In the genomic region with DNA sequence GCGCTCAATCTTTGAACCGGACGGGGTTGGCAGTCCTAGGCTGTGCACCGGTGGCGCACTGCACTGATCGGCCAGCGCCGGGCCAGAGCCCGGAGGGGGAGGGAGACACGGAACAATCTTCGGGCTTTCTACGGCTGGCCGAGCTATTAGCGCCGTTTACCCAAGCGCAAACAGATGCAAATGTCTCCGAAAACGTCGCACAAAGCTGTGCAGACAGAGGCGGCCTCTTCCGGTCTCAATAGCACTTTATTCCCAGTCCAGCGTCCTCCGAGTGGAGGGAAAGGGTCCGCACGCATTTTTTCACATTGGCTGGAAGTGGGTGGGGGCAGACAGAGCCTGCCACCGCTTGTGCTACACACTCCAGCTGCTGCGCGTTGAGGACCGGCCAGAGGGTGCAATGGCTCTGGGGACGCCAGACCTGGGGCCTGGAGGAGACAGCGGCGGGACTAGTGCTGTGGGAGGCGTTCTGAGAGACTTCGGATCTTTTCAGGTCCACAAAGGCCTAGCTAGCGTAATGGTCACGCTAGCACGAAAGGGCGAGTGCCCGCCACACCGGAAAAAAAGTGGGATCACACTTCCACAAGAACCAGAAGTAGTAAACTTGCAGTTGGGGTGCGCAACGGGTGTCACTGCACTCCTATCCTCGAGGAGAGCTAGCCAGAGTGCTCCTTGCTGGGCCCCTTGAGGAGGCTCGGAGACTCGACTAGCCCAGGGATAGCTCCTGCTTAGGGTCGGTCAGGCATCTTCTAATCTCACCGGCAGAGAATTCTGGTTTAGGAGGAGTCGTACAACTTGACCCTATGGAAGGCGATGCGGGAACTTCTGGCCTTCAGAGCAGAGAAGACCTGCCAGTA, we compare ENCODE assay signal across 8 mouse cellular contexts. TPM values are rescaled to one million over a fixed set of nuclear protein-coding genes. Genes with fewer than 3 reads are reported as not detected.
DNase-seq lines count a peak whose midpoint lies in the region; ATAC-seq and TF ChIP-seq lines count a peak whose summit lies in the region.

No protein-coding gene starts in this region.

- no peaks in the 10 kb centered on the region for H3K36me3 ChIP-seq in spleen, adult 2 months (ENCODE audit: control insufficient read depth, insufficient read depth, low read length)
- H3K36me3 ChIP-seq in midbrain, embryonic 14.5 days (ENCODE audit: control insufficient read depth, insufficient read depth, low read length) = no peaks in the 10 kb centered on the region

- no peak for TF ChIP-seq CTCF in spleen, adult 2 months (IDR thresholded peaks at IDR 0.05; ENCODE audit: extremely low read depth, insufficient read depth, insufficient read length, insufficient replicate concordance)

- TF ChIP-seq POLR2A in spleen, adult 2 months (IDR thresholded peaks at IDR 0.05; ENCODE audit: low read depth, low read length) = no peak

- 7% methylated on average over 50 of the region's 50 CpGs for WGBS in spleen, adult 2 months
- 2% methylated on average over 50 of the region's 50 CpGs for WGBS in midbrain, embryonic 14.5 days

- no peaks in the 10 kb centered on the region for H3K9me3 ChIP-seq in midbrain, embryonic 14.5 days (ENCODE audit: control insufficient read depth, low read length)

- DNase-seq in spleen, adult 2 months (ENCODE audit: low read depth in 1 of 2, low spot score in 2 of 2) = no peak
- no peak for DNase-seq in spleen, adult 12 weeks (ENCODE audit: low spot score)
- DNase-seq in forelimb bud, embryonic 11.5 days (ENCODE audit: low read depth, low spot score) = peak; percentile 27
- peak; percentile 46 for DNase-seq in kidney, postnatal 10 days
- peak; percentile 75 for DNase-seq in midbrain, embryonic 14.5 days
- DNase-seq in spleen, postnatal 14 days (ENCODE audit: low spot score in 2 of 2) = no peak
- no peak for DNase-seq in ovary, postnatal 36 days (ENCODE audit: low spot score)

- no peak overlapping the region for H3K27ac ChIP-seq in spleen, adult 2 months (ENCODE audit: insufficient read depth, low read length)
- peak overlapping the region; percentile 63 for H3K27ac ChIP-seq in midbrain, embryonic 14.5 days (replicated peaks; ENCODE audit: low read depth, low read length)

- peak overlapping the region; percentile 65 for H3K4me2 ChIP-seq in midbrain, embryonic 14.5 days (ENCODE audit: low read length)

- 0 out of 2 replicates have a peak overlapping the region, but pooled peaks have one; percentile 17 for H3K9ac ChIP-seq in midbrain, embryonic 14.5 days (replicated peaks; ENCODE audit: low read length)

- no peaks in the 10 kb centered on the region; the same call in 1 of the 2 replicates for H3K4me1 ChIP-seq in spleen, adult 2 months (ENCODE audit: control insufficient read depth, insufficient read depth, insufficient read length)
- peaks cover 34% of the 10 kb centered on the region for H3K4me1 ChIP-seq in midbrain, embryonic 14.5 days (ENCODE audit: control insufficient read depth, insufficient read depth, low read length)

- peaks cover 13% of the 10 kb centered on the region for H3K27me3 ChIP-seq in spleen, adult 2 months (ENCODE audit: control insufficient read depth, insufficient read depth, low read length)
- H3K27me3 ChIP-seq in midbrain, embryonic 14.5 days (ENCODE audit: control insufficient read depth, insufficient read depth, low read length) = peaks cover 29% of the 10 kb centered on the region

- peak overlapping the region; percentile 8; the same call in 1 of the 2 replicates for H3K4me3 ChIP-seq in spleen, adult 2 months (ENCODE audit: extremely low read depth, insufficient read depth, insufficient read length)
- peak overlapping the region; percentile 30 for H3K4me3 ChIP-seq in midbrain, embryonic 14.5 days (replicated peaks; ENCODE audit: low read depth, low read length)

- ATAC-seq in midbrain, embryonic 14.5 days (ENCODE audit: low FRiP score, low TSS enrichment) = peak; percentile 81; the same call in 1 of the 2 replicates
- ATAC-seq in CD4-positive, CD25-positive, alpha-beta regulatory T cell, adult 4 months = no peak

RNA-seq across cellular contexts. Expression of gene Neurog1, which starts 29.7 kb away (rescaled TPM):
- polyA plus RNA-seq in spleen, adult 2 months (2012; rRNA removed) = not detected in 2 replicates
- 3.6 and 8.9 TPM in 2 replicates for polyA plus RNA-seq in midbrain, embryonic 14.5 days (2014; fragmentation: Nextera tagmentation; extraction: Ambion mirVana)
- not detected for polyA plus RNA-seq in CD4-positive, CD25-positive, alpha-beta regulatory T cell, adult 4 months (2017; shearing (Covaris generic))

RNA-seq across cellular contexts. Expression of gene Tifab, which starts 43.5 kb away (rescaled TPM):
- 20.8 and 26.8 TPM in 2 replicates for polyA plus RNA-seq in spleen, adult 2 months (2012; rRNA removed)
- 0.43 and 0.64 TPM in 2 replicates for polyA plus RNA-seq in midbrain, embryonic 14.5 days (2014; fragmentation: Nextera tagmentation; extraction: Ambion mirVana)
- polyA plus RNA-seq in CD4-positive, CD25-positive, alpha-beta regulatory T cell, adult 4 months (2017; shearing (Covaris generic)) = under 1 TPM in 1 of 2 experiments, not detected in 1; 0.22 TPM

Comparison
In these comparisons a context has a peak if more than half of its experiments do, and no peak if none do; other contexts are left out.
1. DNase-seq: peak in forelimb bud, embryonic 11.5 days (single experiment), kidney, postnatal 10 days (single experiment) and midbrain, embryonic 14.5 days (single experiment); none in spleen, adult 2 months (0 of 2), spleen, adult 12 weeks (single experiment), spleen, postnatal 14 days (0 of 2) and ovary, postnatal 36 days (single experiment).
2. RNA of gene Tifab, which starts 43.5 kb away (polyA plus RNA-seq): 20.8 to 26.8 TPM in spleen, adult 2 months; 0.43 to 0.64 TPM in midbrain, embryonic 14.5 days and 0.22 TPM in CD4-positive, CD25-positive, alpha-beta regulatory T cell, adult 4 months; every median in the first group is over 10 times any median in the second.